Mouse (Mus musculus) hindbrain, embryonic 16.5 days (tissue): ENCODE measurements at regions not wholly inside any gene's neighbourhood (a gene's known extent, or its start where the extent isn't known, plus 50 kb on each side); places are given as distances from the start of the nearest gene placed in this dataset.

Source experiments
- ATAC-seq: fragments of 200-750 bp; cut with Nextera tagmentation; 2 replicates; pipeline ENCODE4 v1.8.0; 2017; ENCODE audit warnings: moderate TSS enrichment, moderate library complexity
- H3K27ac ChIP-seq: fragments of 300-500 bp; sonication (generic); 2 replicates; pipeline ENCODE4 v1.5.1; 2014; ENCODE audit warnings: low read depth, mild to moderate bottlenecking, control low read depth, low read length, moderate library complexity
- H3K27me3 ChIP-seq: fragments of 300-500 bp; sonication (generic); replicated peaks from 2 replicates; pipeline ENCODE4 v1.6.1; 2014; ENCODE audit warnings: low read length; ENCODE audit not compliant: control insufficient read depth, insufficient read depth
- H3K36me3 ChIP-seq: fragments of 300-500 bp; sonication (generic); 2 replicates; pipeline ENCODE4 v1.6.1; 2014; ENCODE audit warnings: mild to moderate bottlenecking, low read length, moderate library complexity, mixed read lengths; ENCODE audit not compliant: control insufficient read depth, insufficient read depth
- H3K4me1 ChIP-seq: fragments of 300-500 bp; sonication (generic); 2 replicates; pipeline ENCODE4 v1.6.1; 2014; ENCODE audit warnings: low read depth, low read length; ENCODE audit not compliant: control insufficient read depth, insufficient read depth
- H3K4me2 ChIP-seq: fragments of 300-500 bp; sonication (generic); 2 replicates; pipeline ENCODE4 v1.6.1; 2014; ENCODE audit warnings: mild to moderate bottlenecking, low read length, control low read depth, moderate library complexity
- H3K4me3 ChIP-seq: fragments of 300-500 bp; sonication (generic); 2 replicates; pipeline ENCODE4 v1.5.1; 2014; ENCODE audit warnings: mild to moderate bottlenecking, low read length, control low read depth, moderate library complexity
- H3K9ac ChIP-seq: fragments of 300-500 bp; sonication (generic); 2 replicates; pipeline ENCODE4 v1.6.1; 2014; ENCODE audit warnings: low read depth, mild to moderate bottlenecking, control low read depth, low read length, moderate library complexity
- H3K9me3 ChIP-seq: fragments of 300-500 bp; sonication (generic); 2 replicates; pipeline ENCODE4 v1.6.1; 2014; ENCODE audit warnings: mild to moderate bottlenecking, low read length, moderate library complexity; ENCODE audit not compliant: control insufficient read depth
- WGBS: fragments of 180-500 bp; shearing (Covaris S2); extraction: QIAGEN DNeasy Blood & Tissue Kit; methylation state at CpG from one replicate; pipeline ENCODE4 v1.1.7; 2014; 5-methylcytosine and 5-hydroxymethylcytosine counted together

DNA sequence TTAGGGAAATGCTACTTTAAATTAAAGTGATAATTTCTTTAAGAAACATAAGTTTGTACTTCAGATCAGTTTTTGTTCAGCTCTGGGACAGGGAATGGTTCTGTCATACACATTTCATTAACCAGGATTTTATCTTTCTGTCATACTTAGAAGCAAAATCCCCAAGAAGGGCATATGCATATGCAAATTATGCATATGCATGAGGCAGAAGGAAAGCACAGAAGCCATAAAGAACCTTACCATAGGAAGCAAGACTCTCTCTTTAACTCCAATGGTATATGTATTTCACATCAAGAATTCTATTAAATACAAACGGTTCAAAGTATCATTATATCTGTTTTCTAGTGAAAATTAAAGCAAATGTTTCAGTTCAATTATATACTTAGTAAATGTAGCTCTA, 381.5 kb downstream of the Kcnj3 start:
- 86% methylated on average over 1 of the region's 1 CpGs for WGBS
- Histone ChIP-seq H3K4me3 (no peak overlapping the region), H3K27me3 (no peaks in the 10 kb centered on the region), H3K4me1 (no peaks in the 10 kb centered on the region), H3K36me3 (no peaks in the 10 kb centered on the region), H3K27ac (no peak overlapping the region), H3K9me3 (no peaks in the 10 kb centered on the region), H3K9ac (no peak overlapping the region), H3K4me2 (no peak overlapping the region)
- no peak for ATAC-seq

DNA sequence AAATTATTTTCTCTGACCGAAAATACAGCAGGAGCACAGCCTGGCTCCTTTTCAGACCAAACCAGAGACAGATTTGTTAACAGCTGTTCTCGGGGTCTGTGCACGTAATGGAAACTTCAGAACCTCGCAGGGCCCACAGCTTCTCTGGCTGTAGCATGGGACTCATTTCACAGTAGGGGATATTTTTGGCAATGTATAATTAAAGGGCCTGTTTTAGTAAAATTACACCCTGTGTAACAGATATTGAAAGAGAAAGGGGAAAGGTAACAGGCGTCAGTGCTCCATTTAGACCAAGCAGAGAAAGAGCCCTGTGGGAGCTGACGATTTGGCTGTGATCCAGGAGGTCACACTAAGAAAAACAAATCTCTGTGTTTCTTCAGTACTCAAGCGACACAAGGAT, 382.4 kb downstream of the Kcnj3 start:
- Histone ChIP-seq H3K36me3 (no peaks in the 10 kb centered on the region), H3K4me1 (no peaks in the 10 kb centered on the region), H3K9ac (no peak overlapping the region), H3K27me3 (no peaks in the 10 kb centered on the region), H3K9me3 (no peaks in the 10 kb centered on the region), H3K4me3 (no peak overlapping the region), H3K4me2 (peak overlapping the region; percentile 40), H3K27ac (no peak overlapping the region)
- 13% methylated on average over 7 of the region's 7 CpGs for WGBS
- peak; percentile 94 for ATAC-seq

- Histone ChIP-seq H3K4me2 (no peak overlapping the region), H3K4me1 (no peaks in the 10 kb centered on the region), H3K9me3 (no peaks in the 10 kb centered on the region), H3K9ac (no peak overlapping the region), H3K36me3 (no peaks in the 10 kb centered on the region), H3K27ac (no peak overlapping the region), H3K4me3 (no peak overlapping the region), H3K27me3 (no peaks in the 10 kb centered on the region)
- ATAC-seq, result no peak
Measured at GRCm38 (mm10) chr2:55822726-55823125, 387.0 kb downstream of the Kcnj3 start.

DNA sequence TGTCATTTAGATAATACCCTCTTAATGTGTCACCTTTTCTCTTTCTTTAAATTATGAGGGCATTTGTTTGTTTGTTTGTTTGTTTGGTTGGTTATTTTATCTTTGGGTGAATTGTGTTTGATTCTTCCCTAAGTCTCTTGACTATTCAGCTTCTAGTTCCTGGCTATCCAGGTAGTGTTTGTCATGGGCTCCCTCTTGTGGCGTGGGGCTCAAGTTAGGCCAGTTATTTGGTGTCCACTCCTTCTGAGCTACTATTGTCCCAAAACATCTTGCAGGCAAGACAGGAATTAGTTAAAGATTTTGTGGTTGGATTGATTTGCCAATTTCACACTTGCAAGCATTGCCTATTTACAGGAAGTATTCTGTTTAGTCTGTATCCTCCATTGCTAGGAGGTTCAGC, 405.8 kb downstream of the Kcnj3 start:
- ATAC-seq, result no peak
- 47% methylated on average over 1 of the region's 1 CpGs for WGBS

DNA sequence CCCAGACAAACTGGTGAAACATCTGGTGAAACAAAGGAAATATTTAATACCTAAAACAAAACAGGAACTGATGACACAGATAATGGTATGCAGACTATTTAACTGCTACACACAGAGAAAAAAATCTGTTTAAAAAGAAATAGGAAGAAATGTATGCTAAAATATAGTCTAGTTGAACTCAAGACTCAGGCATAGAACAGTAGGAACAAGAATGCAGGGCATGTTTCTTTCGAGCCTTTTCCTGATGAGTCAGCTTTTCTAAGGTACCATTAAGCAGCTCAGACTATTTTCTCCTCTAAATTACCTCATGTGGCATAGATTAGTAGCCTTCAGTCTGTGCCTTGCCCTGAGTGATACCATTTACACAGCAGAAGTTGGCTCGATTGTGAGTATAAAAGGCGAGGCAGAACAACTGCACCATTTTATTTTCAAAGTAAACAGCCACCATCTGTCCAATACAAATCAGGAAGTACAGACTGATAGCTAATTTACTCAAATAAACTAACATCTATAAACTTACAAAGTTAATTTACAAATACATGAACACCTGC, 411.1 kb downstream of the Kcnj3 start:
- Histone ChIP-seq H3K36me3 (no peaks in the 10 kb centered on the region), H3K27ac (no peak overlapping the region), H3K4me2 (no peak overlapping the region), H3K27me3 (no peaks in the 10 kb centered on the region), H3K9me3 (no peaks in the 10 kb centered on the region), H3K4me1 (no peaks in the 10 kb centered on the region), H3K9ac (no peak overlapping the region), H3K4me3 (no peak overlapping the region)
- 62% methylated on average over 3 of the region's 3 CpGs for WGBS
- no peak for ATAC-seq

More for the DNA sequence above, 405.8 kb downstream of the Kcnj3 start:
- Histone ChIP-seq H3K4me2 (no peak overlapping the region), H3K36me3 (no peaks in the 10 kb centered on the region), H3K4me3 (no peak overlapping the region), H3K9me3 (no peaks in the 10 kb centered on the region), H3K27ac (no peak overlapping the region), H3K27me3 (no peaks in the 10 kb centered on the region), H3K9ac (no peak overlapping the region), H3K4me1 (no peaks in the 10 kb centered on the region)

GRCm38 (mm10) chr2:55862479-55862878, 426.7 kb downstream of the Kcnj3 start:
- Histone ChIP-seq H3K27ac (no peak overlapping the region), H3K9me3 (no peaks in the 10 kb centered on the region), H3K9ac (no peak overlapping the region), H3K27me3 (no peaks in the 10 kb centered on the region), H3K4me3 (no peak overlapping the region), H3K4me2 (no peak overlapping the region), H3K4me1 (no peaks in the 10 kb centered on the region), H3K36me3 (no peaks in the 10 kb centered on the region)
- WGBS, result 82% methylated on average over 1 of the region's 1 CpGs
- ATAC-seq, result no peak

- Histone ChIP-seq H3K27me3 (no peaks in the 10 kb centered on the region), H3K9me3 (no peaks in the 10 kb centered on the region), H3K4me1 (no peaks in the 10 kb centered on the region), H3K27ac (no peak overlapping the region), H3K36me3 (no peaks in the 10 kb centered on the region), H3K9ac (no peak overlapping the region), H3K4me2 (no peak overlapping the region), H3K4me3 (no peak overlapping the region)
- ATAC-seq, result no peak
- WGBS, result 74% methylated on average over 2 of the region's 2 CpGs
Measured at GRCm38 (mm10) chr2:55889976-55890375, 454.2 kb downstream of the Kcnj3 start.

GRCm38 (mm10) chr2:55892821-55893535, 457.2 kb downstream of the Kcnj3 start:
- H3K27ac ChIP-seq, result no peak overlapping the region
- H3K9me3 ChIP-seq, result no peaks in the 10 kb centered on the region
- H3K9ac ChIP-seq, result no peak overlapping the region
- no peak overlapping the region for H3K4me3 ChIP-seq
- no peaks in the 10 kb centered on the region for H3K27me3 ChIP-seq
- WGBS, result 67% methylated on average over 1 of the region's 1 CpGs
- no peak; the same call in 1 of the 2 replicates for ATAC-seq
- H3K36me3 ChIP-seq, result no peaks in the 10 kb centered on the region
- H3K4me2 ChIP-seq, result no peak overlapping the region
- no peaks in the 10 kb centered on the region for H3K4me1 ChIP-seq

GRCm38 (mm10) chr2:55920294-55920693, 484.5 kb downstream of the Kcnj3 start:
- peak; percentile 67; the same call in 1 of the 2 replicates for ATAC-seq

More at GRCm38 (mm10) chr2:55920294-55920693, 484.5 kb downstream of the Kcnj3 start:
- Histone ChIP-seq H3K4me1 (no peaks in the 10 kb centered on the region), H3K9ac (no peak overlapping the region), H3K36me3 (no peaks in the 10 kb centered on the region), H3K9me3 (no peaks in the 10 kb centered on the region), H3K27me3 (no peaks in the 10 kb centered on the region), H3K4me3 (no peak overlapping the region), H3K27ac (no peak overlapping the region), H3K4me2 (no peak overlapping the region)
- 81% methylated on average over 1 of the region's 1 CpGs for WGBS
